Mouse (Mus musculus): ENCODE data around the gene Sgce.

The Sgce gene

DNA sequence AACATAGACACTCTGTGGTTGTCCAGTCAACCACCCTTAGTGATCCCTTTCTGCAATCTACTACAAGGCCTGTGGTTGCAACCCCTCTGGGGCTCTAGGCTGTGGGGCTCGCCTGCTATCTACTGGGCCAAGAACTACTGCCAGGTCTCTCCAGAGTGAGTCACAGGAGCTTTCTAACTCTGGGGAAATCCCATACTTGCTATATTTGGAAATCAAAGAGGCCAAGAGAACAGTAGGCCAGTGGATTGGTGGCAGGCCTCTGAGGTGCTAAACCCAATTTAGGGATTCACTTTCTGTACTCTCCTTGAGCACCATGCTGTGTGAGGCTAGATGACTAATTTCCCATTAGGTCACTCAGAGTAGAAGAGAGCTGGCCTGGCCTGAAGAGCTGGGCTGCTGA is 38.0 kb downstream of the Sgce start:
- Histone ChIP-seq H3K4me1 (replicated peaks; ENCODE audit: low read depth, low read length) (no peaks in the 10 kb centered on the region), H3K4me3 (replicated peaks; ENCODE audit: low read length) (no peak overlapping the region), H3K36me3 (ENCODE audit: insufficient read depth, low read length) (no peaks in the 10 kb centered on the region), H3K27me3 (ENCODE audit: insufficient read depth, low read length) (no peaks in the 10 kb centered on the region; the same call in 1 of the 2 replicates), H3K9me3 (ENCODE audit: low read length) (no peaks in the 10 kb centered on the region)
- TF ChIP-seq POU5F1 (IDR thresholded peaks at IDR 0.05; ENCODE audit: borderline replicate concordance, low read length): no peak
- no peak for TF ChIP-seq CTCF (conservative IDR thresholded peaks at IDR 0.05; ENCODE audit: low read length)
- TF ChIP-seq NANOG (IDR thresholded peaks at IDR 0.05; ENCODE audit: borderline replicate concordance, low read length): no peak

DNA sequence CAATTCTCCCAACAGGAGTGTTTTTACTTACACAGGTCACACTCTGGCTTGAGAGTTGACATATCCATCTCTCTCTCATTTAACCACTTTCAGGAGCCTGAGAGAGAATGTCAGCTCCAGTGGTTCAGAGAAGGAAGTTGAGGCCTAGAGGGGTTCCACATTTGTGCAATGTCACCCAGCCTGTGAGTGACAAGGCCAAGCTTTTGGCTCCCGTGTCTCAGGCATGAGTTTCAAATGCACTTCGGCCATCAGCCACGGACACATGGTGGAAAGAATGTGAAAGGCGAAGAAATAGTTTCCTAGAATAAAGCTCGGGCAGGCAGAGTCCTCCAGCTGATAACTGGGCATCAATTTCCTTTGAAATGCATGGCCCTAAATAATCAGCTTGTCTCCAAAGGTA is 40.6 kb downstream of the Sgce start:
- Histone ChIP-seq H3K4me1 (replicated peaks; ENCODE audit: low read depth, low read length) (no peaks in the 10 kb centered on the region), H3K9me3 (ENCODE audit: low read length) (no peaks in the 10 kb centered on the region), H3K36me3 (ENCODE audit: insufficient read depth, low read length) (no peaks in the 10 kb centered on the region), H3K4me3 (replicated peaks; ENCODE audit: low read length) (no peak overlapping the region), H3K27me3 (ENCODE audit: insufficient read depth, low read length) (peaks cover 4% of the 10 kb centered on the region; the same call in 1 of the 2 replicates)
- TF ChIP-seq NANOG (IDR thresholded peaks at IDR 0.05; ENCODE audit: borderline replicate concordance, low read length) (no peak), POU5F1 (IDR thresholded peaks at IDR 0.05; ENCODE audit: borderline replicate concordance, low read length) (no peak), CTCF (conservative IDR thresholded peaks at IDR 0.05; ENCODE audit: low read length) (no peak)

DNA sequence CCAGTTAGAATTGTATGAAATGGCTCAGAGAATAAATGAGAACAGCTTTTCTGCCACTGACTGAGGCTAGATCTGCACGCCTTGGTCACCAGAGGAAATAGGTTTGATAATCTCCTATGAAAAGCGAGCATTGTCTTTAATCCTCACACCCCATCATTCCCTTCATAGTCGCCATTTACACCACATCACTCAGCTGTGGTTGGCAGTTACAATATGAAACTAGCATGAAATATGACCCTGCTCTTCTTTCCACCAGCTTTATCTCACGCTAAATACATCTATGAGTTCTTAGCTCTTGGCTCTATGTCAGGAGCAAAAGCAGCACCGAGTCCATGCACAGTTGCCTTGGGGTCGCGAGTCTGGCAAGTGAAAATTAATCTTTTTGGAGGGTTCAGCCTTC is 43.1 kb downstream of the Sgce start:
- Histone ChIP-seq H3K4me3 (replicated peaks; ENCODE audit: low read length) (no peak overlapping the region), H3K36me3 (ENCODE audit: insufficient read depth, low read length) (no peaks in the 10 kb centered on the region), H3K27me3 (ENCODE audit: insufficient read depth, low read length) (peaks cover 4% of the 10 kb centered on the region; the same call in 1 of the 2 replicates), H3K4me1 (replicated peaks; ENCODE audit: low read depth, low read length) (no peaks in the 10 kb centered on the region), H3K9me3 (ENCODE audit: low read length) (no peaks in the 10 kb centered on the region)
- no peak for TF ChIP-seq NANOG (IDR thresholded peaks at IDR 0.05; ENCODE audit: borderline replicate concordance, low read length)
- TF ChIP-seq POU5F1 (IDR thresholded peaks at IDR 0.05; ENCODE audit: borderline replicate concordance, low read length): no peak
- TF ChIP-seq CTCF (conservative IDR thresholded peaks at IDR 0.05; ENCODE audit: low read length): no peak

DNA sequence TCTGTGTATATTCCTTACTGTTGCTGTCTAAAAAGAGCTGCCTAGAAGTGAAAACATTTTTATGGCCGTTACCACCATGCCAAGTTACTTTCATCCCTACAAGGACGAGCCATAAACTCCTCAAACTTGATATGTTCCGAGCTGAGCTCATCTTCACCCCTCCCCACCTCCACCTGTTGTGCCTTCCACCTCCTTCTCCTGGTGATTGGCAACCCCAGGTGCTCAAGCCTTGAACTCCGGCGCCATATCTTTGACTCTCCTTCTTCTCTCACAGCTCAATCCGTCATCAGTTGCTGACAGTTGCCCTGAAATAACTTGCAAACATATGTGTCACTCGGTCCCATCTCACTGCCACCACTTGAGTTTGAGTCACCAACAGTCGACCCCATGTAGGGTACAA is 45.4 kb downstream of the Sgce start:
- TF ChIP-seq POU5F1 (IDR thresholded peaks at IDR 0.05; ENCODE audit: borderline replicate concordance, low read length) (no peak), NANOG (IDR thresholded peaks at IDR 0.05; ENCODE audit: borderline replicate concordance, low read length) (no peak), CTCF (conservative IDR thresholded peaks at IDR 0.05; ENCODE audit: low read length) (no peak)
- H3K4me1 ChIP-seq (replicated peaks; ENCODE audit: low read depth, low read length): no peaks in the 10 kb centered on the region
- no peak overlapping the region for H3K4me3 ChIP-seq (replicated peaks; ENCODE audit: low read length)
- no peaks in the 10 kb centered on the region for H3K9me3 ChIP-seq (ENCODE audit: low read length)
- H3K27me3 ChIP-seq (ENCODE audit: insufficient read depth, low read length): peaks cover 4% of the 10 kb centered on the region; the same call in 1 of the 2 replicates
- H3K36me3 ChIP-seq (ENCODE audit: insufficient read depth, low read length): no peaks in the 10 kb centered on the region

DNA sequence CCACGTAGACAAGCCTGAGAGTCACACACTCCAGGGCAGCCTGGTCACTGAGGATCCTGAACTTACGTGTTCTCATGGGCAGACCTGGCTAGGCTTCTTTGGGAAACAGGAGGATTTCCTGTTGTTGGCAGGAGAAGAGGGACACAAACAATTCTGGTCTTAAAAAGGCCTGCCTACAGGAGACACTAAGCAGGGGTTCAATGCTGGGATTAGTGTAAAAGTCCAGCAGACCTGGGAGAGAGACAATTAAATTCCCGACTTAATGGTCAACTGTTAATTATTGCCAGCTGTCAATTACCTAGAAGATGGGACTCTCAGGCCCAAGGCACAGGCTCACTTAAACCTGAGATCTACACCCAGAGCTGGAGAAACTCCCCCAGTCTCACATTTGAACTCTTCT is 51.2 kb downstream of the Sgce start:
- Histone ChIP-seq H3K4me3 (replicated peaks; ENCODE audit: low read length) (no peak overlapping the region), H3K9me3 (ENCODE audit: low read length) (peaks cover 9% of the 10 kb centered on the region), H3K27me3 (ENCODE audit: insufficient read depth, low read length) (no peaks in the 10 kb centered on the region), H3K4me1 (replicated peaks; ENCODE audit: low read depth, low read length) (no peaks in the 10 kb centered on the region), H3K36me3 (ENCODE audit: insufficient read depth, low read length) (no peaks in the 10 kb centered on the region)
- TF ChIP-seq NANOG (IDR thresholded peaks at IDR 0.05; ENCODE audit: borderline replicate concordance, low read length) (no peak), POU5F1 (IDR thresholded peaks at IDR 0.05; ENCODE audit: borderline replicate concordance, low read length) (no peak), CTCF (conservative IDR thresholded peaks at IDR 0.05; ENCODE audit: low read length) (no peak)

- no peaks in the 10 kb centered on the region for H3K4me1 ChIP-seq (replicated peaks; ENCODE audit: low read depth, low read length)
- no peak overlapping the region for H3K4me3 ChIP-seq (replicated peaks; ENCODE audit: low read length)
- TF ChIP-seq NANOG (IDR thresholded peaks at IDR 0.05; ENCODE audit: borderline replicate concordance, low read length) (no peak), POU5F1 (IDR thresholded peaks at IDR 0.05; ENCODE audit: borderline replicate concordance, low read length) (no peak), CTCF (conservative IDR thresholded peaks at IDR 0.05; ENCODE audit: low read length) (no peak)
- peaks cover 9% of the 10 kb centered on the region for H3K9me3 ChIP-seq (ENCODE audit: low read length)
- H3K27me3 ChIP-seq (ENCODE audit: insufficient read depth, low read length): no peaks in the 10 kb centered on the region
- H3K36me3 ChIP-seq (ENCODE audit: insufficient read depth, low read length): no peaks in the 10 kb centered on the region
These were observed 52.3 kb downstream of the Sgce start for GRCm38 (mm10) chr6:4694672-4695231.

- TF ChIP-seq CTCF (conservative IDR thresholded peaks at IDR 0.05; ENCODE audit: low read length) (no peak), POU5F1 (IDR thresholded peaks at IDR 0.05; ENCODE audit: borderline replicate concordance, low read length) (no peak), NANOG (IDR thresholded peaks at IDR 0.05; ENCODE audit: borderline replicate concordance, low read length) (no peak)
- Histone ChIP-seq H3K36me3 (ENCODE audit: insufficient read depth, low read length) (no peaks in the 10 kb centered on the region), H3K9me3 (ENCODE audit: low read length) (peaks cover 9% of the 10 kb centered on the region), H3K27me3 (ENCODE audit: insufficient read depth, low read length) (no peaks in the 10 kb centered on the region), H3K4me1 (replicated peaks; ENCODE audit: low read depth, low read length) (no peaks in the 10 kb centered on the region), H3K4me3 (replicated peaks; ENCODE audit: low read length) (no peak overlapping the region)
These were observed 53.5 kb downstream of the Sgce start for GRCm38 (mm10) chr6:4693544-4693943.

DNA sequence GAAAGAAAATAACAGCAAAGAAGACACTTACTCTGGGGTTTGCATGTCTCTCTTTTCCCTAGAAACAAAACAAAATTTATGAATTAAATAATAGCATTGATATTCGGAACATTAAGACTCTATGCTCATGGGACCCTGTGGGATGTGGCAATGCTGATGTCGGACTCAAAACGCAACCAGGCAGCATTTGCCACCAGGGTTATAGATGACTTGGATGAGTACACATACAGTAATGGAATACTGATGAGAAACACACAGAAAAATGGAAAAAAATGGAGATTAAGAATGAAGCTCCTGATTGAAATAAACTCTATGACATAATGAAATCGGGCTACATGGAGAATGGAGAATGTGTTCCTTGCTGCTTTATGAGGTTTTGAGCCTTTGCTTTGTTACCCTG is 56.6 kb downstream of the Sgce start:
- H3K9me3 ChIP-seq (ENCODE audit: low read length): peaks cover 9% of the 10 kb centered on the region
- TF ChIP-seq POU5F1 (IDR thresholded peaks at IDR 0.05; ENCODE audit: borderline replicate concordance, low read length): no peak
- TF ChIP-seq CTCF (conservative IDR thresholded peaks at IDR 0.05; ENCODE audit: low read length): no peak
- no peak for TF ChIP-seq NANOG (IDR thresholded peaks at IDR 0.05; ENCODE audit: borderline replicate concordance, low read length)
- H3K36me3 ChIP-seq (ENCODE audit: insufficient read depth, low read length): no peaks in the 10 kb centered on the region
- no peaks in the 10 kb centered on the region for H3K27me3 ChIP-seq (ENCODE audit: insufficient read depth, low read length)
- peaks cover 4% of the 10 kb centered on the region for H3K4me1 ChIP-seq (replicated peaks; ENCODE audit: low read depth, low read length)
- no peak overlapping the region for H3K4me3 ChIP-seq (replicated peaks; ENCODE audit: low read length)
